Mouse (Mus musculus) small intestine, adult 2 months (tissue): ENCODE data around the gene Tssc4.

Experiments used
- CTCF ChIP-seq: fragments of 200-500 bp; IDR thresholded peaks from 2 replicates; pipeline ENCODE4 v1.5.1; 2012; ENCODE audit warnings: low read depth, mild to moderate bottlenecking, control low read depth, inconsistent platforms, low read length, moderate library complexity, mixed read lengths; ENCODE audit not compliant: insufficient replicate concordance, insufficient read length; ENCODE audit errors: extremely low read depth
- POLR2A ChIP-seq: fragments of 200-500 bp; IDR thresholded peaks from 2 replicates; pipeline ENCODE4 v1.6.1; 2012; ENCODE audit warnings: low read depth, mild to moderate bottlenecking, control low read depth, inconsistent platforms, low read length, moderate library complexity

GRCm38 (mm10) chr7:143077351-143077750 is 8.3 kb downstream of the Tssc4 start:
- no peak for TF ChIP-seq CTCF
- no peak for TF ChIP-seq POLR2A
